Mouse (Mus musculus) kidney, adult 2 months (tissue): ENCODE results near the gene Ica1. TPM values are rescaled to one million over a fixed set of nuclear protein-coding genes. Genes with fewer than 3 reads are reported as not detected.
A peak's percentile ranks its signal among the peaks of the same experiment; 100 is the strongest.

Experiments
- DNase-seq: peaks from one replicate; pipeline ENCODE4 v3.0.0; 2021
- H3K27ac ChIP-seq: fragments of 200-500 bp; 2 replicates; pipeline ENCODE4 v1.5.1; 2012; ENCODE audit warnings: low read depth, low read length, control low read depth, inconsistent platforms; ENCODE audit not compliant: insufficient read depth
- H3K27me3 ChIP-seq: fragments of 200-500 bp; replicated peaks from 2 replicates; pipeline ENCODE4 v1.6.1; 2012; ENCODE audit warnings: mild to moderate bottlenecking, moderate library complexity, low read length, inconsistent platforms; ENCODE audit not compliant: control insufficient read depth, insufficient read depth
- H3K36me3 ChIP-seq: fragments of 200-500 bp; 2 replicates; pipeline ENCODE4 v1.6.1; 2012; ENCODE audit warnings: mild to moderate bottlenecking, moderate library complexity, low read length, inconsistent platforms; ENCODE audit not compliant: control insufficient read depth, insufficient read depth
- H3K4me1 ChIP-seq: fragments of 200-500 bp; 2 replicates; pipeline ENCODE4 v1.6.1; 2011; ENCODE audit warnings: low read length; ENCODE audit not compliant: control insufficient read depth, insufficient read depth
- H3K4me3 ChIP-seq: fragments of 200-500 bp; 2 replicates; pipeline ENCODE4 v1.5.1; 2011; ENCODE audit warnings: mild to moderate bottlenecking, low read depth, low read length, control low read depth; ENCODE audit not compliant: insufficient read depth
- CTCF ChIP-seq: fragments of 200-500 bp; conservative IDR thresholded peaks from 2 replicates; pipeline ENCODE4 v1.5.1; 2011; ENCODE audit warnings: low read depth, mild to moderate bottlenecking, control low read depth, low read length, moderate library complexity, mixed read lengths; ENCODE audit not compliant: insufficient read depth, insufficient read length
- POLR2A ChIP-seq: fragments of 200-500 bp; IDR thresholded peaks from one replicate; pipeline ENCODE4 v1.6.1; 2011; ENCODE audit warnings: low read depth, low read length, control low read depth
- WGBS: fragments of 180-500 bp; shearing (Covaris S2); methylation state at CpG from one replicate; pipeline ENCODE4 v1.1.7; 2018; 5-methylcytosine and 5-hydroxymethylcytosine counted together
- polyA plus RNA-seq: library from polyadenylated mRNA; depleted of rRNA; stranded (reverse); fragments of >200 nt; gene quantifications from 2 replicates; pipeline ENCODE4 v1.2.3, GENCODE M21; 2012

The Ica1 gene
- polyA plus RNA-seq, 1 experiment = 6.1 TPM

GRCm38 (mm10) chr6:8690441-8690840, 87.8 kb downstream of the Ica1 start:
- no peak overlapping the region for H3K27ac ChIP-seq
- no peaks in the 10 kb centered on the region for H3K36me3 ChIP-seq
- DNase-seq = no peak
- H3K27me3 ChIP-seq = no peaks in the 10 kb centered on the region
- WGBS = 57% methylated on average over 3 of the region's 3 CpGs
- no peak for TF ChIP-seq POLR2A
- TF ChIP-seq CTCF = no peak
- H3K4me1 ChIP-seq = peaks cover 2% of the 10 kb centered on the region; the same call in 1 of the 2 replicates
- H3K4me3 ChIP-seq = no peak overlapping the region

GRCm38 (mm10) chr6:8686678-8687580, 91.4 kb downstream of the Ica1 start:
- peak; percentile 21 for DNase-seq
- H3K27me3 ChIP-seq = no peaks in the 10 kb centered on the region
- 74% methylated on average over 14 of the region's 14 CpGs for WGBS
- no peaks in the 10 kb centered on the region for H3K36me3 ChIP-seq
- H3K4me3 ChIP-seq = no peak overlapping the region
- H3K27ac ChIP-seq = peak overlapping the region; percentile 55; the same call in 1 of the 2 replicates
- H3K4me1 ChIP-seq = no peaks in the 10 kb centered on the region
- no peak for TF ChIP-seq POLR2A
- no peak for TF ChIP-seq CTCF

- TF ChIP-seq CTCF = no peak
- no peak for TF ChIP-seq POLR2A
- no peak overlapping the region for H3K4me3 ChIP-seq
- no peak overlapping the region for H3K27ac ChIP-seq
- no peaks in the 10 kb centered on the region for H3K36me3 ChIP-seq
- peak; percentile 18 for DNase-seq
- H3K27me3 ChIP-seq = no peaks in the 10 kb centered on the region
- no peaks in the 10 kb centered on the region for H3K4me1 ChIP-seq
- 64% methylated on average over 10 of the region's 10 CpGs for WGBS
Measured at GRCm38 (mm10) chr6:8683379-8683778, 94.9 kb downstream of the Ica1 start.

GRCm38 (mm10) chr6:8680931-8681330, 97.4 kb downstream of the Ica1 start:
- H3K27me3 ChIP-seq = no peaks in the 10 kb centered on the region
- H3K4me1 ChIP-seq = no peaks in the 10 kb centered on the region
- H3K4me3 ChIP-seq = no peak overlapping the region
- TF ChIP-seq POLR2A (no peak), CTCF (no peak)
- H3K27ac ChIP-seq = no peak overlapping the region
- no peaks in the 10 kb centered on the region for H3K36me3 ChIP-seq
- no peak for DNase-seq
- 94% methylated on average over 8 of the region's 8 CpGs for WGBS

GRCm38 (mm10) chr6:8673013-8673412, 105.3 kb downstream of the Ica1 start:
- 90% methylated on average over 4 of the region's 4 CpGs for WGBS
- DNase-seq = no peak
- no peak overlapping the region for H3K4me3 ChIP-seq
- TF ChIP-seq CTCF (no peak), POLR2A (no peak)
- H3K4me1 ChIP-seq = no peaks in the 10 kb centered on the region
- H3K36me3 ChIP-seq = no peaks in the 10 kb centered on the region; the same call in 1 of the 2 replicates
- no peak overlapping the region for H3K27ac ChIP-seq
- H3K27me3 ChIP-seq = no peaks in the 10 kb centered on the region

GRCm38 (mm10) chr6:8669343-8669742, 108.9 kb downstream of the Ica1 start:
- TF ChIP-seq POLR2A (no peak), CTCF (no peak)
- no peaks in the 10 kb centered on the region; the same call in 1 of the 2 replicates for H3K36me3 ChIP-seq
- no peaks in the 10 kb centered on the region for H3K27me3 ChIP-seq
- no peak for DNase-seq
- H3K4me1 ChIP-seq = no peaks in the 10 kb centered on the region
- no peak overlapping the region for H3K27ac ChIP-seq
- H3K4me3 ChIP-seq = no peak overlapping the region
- 75% methylated on average over 4 of the region's 4 CpGs for WGBS

- TF ChIP-seq POLR2A (no peak), CTCF (no peak)
- no peak overlapping the region for H3K27ac ChIP-seq
- H3K4me3 ChIP-seq = no peak overlapping the region
- H3K4me1 ChIP-seq = no peaks in the 10 kb centered on the region
- H3K27me3 ChIP-seq = no peaks in the 10 kb centered on the region
- 69% methylated on average over 6 of the region's 6 CpGs for WGBS
- DNase-seq = no peak
- H3K36me3 ChIP-seq = no peaks in the 10 kb centered on the region; the same call in 1 of the 2 replicates
Measured at GRCm38 (mm10) chr6:8668013-8668811, 110.1 kb downstream of the Ica1 start.
